Mouse (Mus musculus) heart, postnatal 0 days (tissue): ENCODE measurements at regions not wholly inside any gene's neighbourhood (a gene's known extent, or its start where the extent isn't known, plus 50 kb on each side); places are given as distances from the start of the nearest gene placed in this dataset.

Experiments used
- ATAC-seq: fragments of 200-750 bp; cut with Nextera tagmentation; 2 replicates; pipeline ENCODE4 v1.8.0; 2017; ENCODE audit warnings: low read depth, moderate number of reproducible peaks, moderate library complexity; ENCODE audit not compliant: insufficient read depth
- DNase-seq: peaks from one replicate; pipeline ENCODE4 v3.0.0-alpha.2; 2016; ENCODE audit warnings: low spot score
- H3K27ac ChIP-seq: fragments of 300-500 bp; sonication (generic); 2 replicates; pipeline ENCODE4 v1.5.1; 2014; ENCODE audit warnings: low read depth, mild to moderate bottlenecking
- H3K27me3 ChIP-seq: fragments of 300-500 bp; sonication (generic); 2 replicates; pipeline ENCODE4 v1.6.1; 2014; ENCODE audit warnings: low read length, mixed read lengths; ENCODE audit not compliant: control insufficient read depth, insufficient read depth
- H3K36me3 ChIP-seq: fragments of 300-500 bp; sonication (generic); replicated peaks from 2 replicates; pipeline ENCODE4 v1.6.1; 2014; ENCODE audit warnings: low read length, mixed read lengths; ENCODE audit not compliant: control insufficient read depth, insufficient read depth
- H3K4me1 ChIP-seq: fragments of 300-500 bp; sonication (generic); 2 replicates; pipeline ENCODE4 v1.6.1; 2014; ENCODE audit warnings: antibody characterized with exemption; ENCODE audit not compliant: control insufficient read depth, insufficient read depth
- H3K4me2 ChIP-seq: fragments of 300-500 bp; sonication (generic); 2 replicates; pipeline ENCODE4 v1.6.1; 2014; ENCODE audit warnings: low read depth, mild to moderate bottlenecking, low read length, moderate library complexity
- H3K4me3 ChIP-seq: fragments of 300-500 bp; sonication (generic); 2 replicates; pipeline ENCODE4 v1.5.1; 2014; ENCODE audit warnings: low read depth, low read length
- H3K9ac ChIP-seq: fragments of 300-500 bp; sonication (generic); replicated peaks from 2 replicates; pipeline ENCODE4 v1.6.1; 2014; ENCODE audit warnings: low read depth, low read length, mixed read lengths
- H3K9me3 ChIP-seq: fragments of 300-500 bp; sonication (generic); replicated peaks from 2 replicates; pipeline ENCODE4 v1.6.1; 2016; ENCODE audit warnings: low read length; ENCODE audit not compliant: control insufficient read depth
- CTCF ChIP-seq: IDR thresholded peaks from 2 replicates; pipeline ENCODE4 v1.5.1; 2016; ENCODE audit warnings: antibody characterized with exemption, control low read depth, low read depth
- EP300 ChIP-seq: IDR thresholded peaks from 2 replicates; pipeline ENCODE4 v1.6.1; 2016; ENCODE audit warnings: antibody characterized with exemption, low read depth
- WGBS: fragments of 180-500 bp; shearing (Covaris S2); extraction: QIAGEN DNeasy Blood & Tissue Kit; methylation state at CpG from one replicate; pipeline ENCODE4 v1.1.7; 2014; 5-methylcytosine and 5-hydroxymethylcytosine counted together

DNA sequence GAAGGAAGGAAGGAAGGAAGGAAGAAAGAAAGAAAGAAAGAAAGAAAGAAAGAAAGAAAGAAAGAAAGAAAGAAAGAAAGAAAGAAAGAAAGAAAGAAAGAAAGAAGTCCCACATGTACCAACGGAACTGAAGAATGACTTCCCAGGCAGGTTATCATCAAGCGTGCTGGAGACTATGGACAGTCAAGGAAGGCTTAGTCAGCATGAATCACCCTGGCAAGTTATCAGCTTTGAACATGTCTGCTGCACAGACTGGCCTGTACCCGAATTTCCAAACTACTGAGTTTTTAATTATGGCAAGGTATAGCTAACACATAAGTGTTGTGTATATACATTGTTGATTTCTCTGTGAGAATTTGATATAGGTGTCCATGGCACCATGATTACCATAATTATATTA lies 104.3 kb upstream of the Asb5 start:
- no peak overlapping the region for H3K27ac ChIP-seq
- WGBS = 62% methylated on average over 3 of the region's 3 CpGs
- H3K27me3 ChIP-seq = no peaks in the 10 kb centered on the region
- no peaks in the 10 kb centered on the region for H3K9me3 ChIP-seq
- no peaks in the 10 kb centered on the region for H3K4me1 ChIP-seq
- H3K9ac ChIP-seq = no peak overlapping the region
- no peak for ATAC-seq
- H3K4me3 ChIP-seq = no peak overlapping the region
- DNase-seq = no peak
- no peak for TF ChIP-seq CTCF
- TF ChIP-seq EP300 = no peak
- H3K4me2 ChIP-seq = no peak overlapping the region
- no peaks in the 10 kb centered on the region for H3K36me3 ChIP-seq

DNA sequence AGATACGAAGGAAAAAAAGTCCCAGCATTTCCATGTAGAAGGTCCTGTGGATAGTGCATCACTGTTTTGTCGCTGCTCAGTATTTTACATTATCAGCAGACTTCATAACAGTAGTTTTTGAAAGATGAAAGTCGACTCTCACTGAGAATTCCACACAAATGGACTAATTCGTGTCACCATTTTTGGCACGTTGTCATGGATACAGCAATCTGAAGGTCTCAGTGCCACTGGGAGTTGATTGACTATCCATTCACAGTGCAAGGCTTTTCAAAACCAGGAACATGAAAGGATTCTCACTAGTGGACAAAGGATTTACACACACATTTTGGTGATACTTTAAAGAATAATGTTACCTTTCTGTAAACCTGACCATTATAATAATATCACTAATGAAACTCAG lies 93.7 kb upstream of the Asb5 start:
- 75% methylated on average over 5 of the region's 5 CpGs for WGBS
- H3K4me2 ChIP-seq = no peak overlapping the region
- no peak overlapping the region for H3K27ac ChIP-seq
- H3K4me3 ChIP-seq = no peak overlapping the region
- no peak for ATAC-seq
- H3K4me1 ChIP-seq = no peaks in the 10 kb centered on the region
- H3K9me3 ChIP-seq = no peaks in the 10 kb centered on the region; the same call in 1 of the 2 replicates
- no peak for TF ChIP-seq EP300
- TF ChIP-seq CTCF = no peak
- H3K27me3 ChIP-seq = no peaks in the 10 kb centered on the region
- no peak overlapping the region for H3K9ac ChIP-seq
- H3K36me3 ChIP-seq = no peaks in the 10 kb centered on the region
- DNase-seq = no peak

DNA sequence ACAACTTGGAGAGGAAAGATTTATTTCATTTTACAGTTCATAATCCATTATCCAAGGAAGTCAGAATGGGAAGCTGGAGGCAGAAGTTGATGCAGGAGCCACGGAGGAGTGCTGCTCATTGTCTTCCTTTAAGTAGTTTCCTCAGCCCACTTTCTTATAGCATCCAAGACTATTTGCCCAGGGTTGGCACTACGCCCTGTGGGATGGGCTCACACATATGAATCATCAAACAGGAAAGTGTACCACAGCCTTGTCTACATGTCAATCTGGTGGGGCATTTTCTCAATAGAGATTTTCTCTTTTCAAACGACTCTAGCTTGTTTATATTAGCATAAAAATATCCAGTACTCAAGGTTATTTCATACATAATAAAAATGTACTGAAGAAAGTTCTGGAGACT lies 88.2 kb upstream of the Asb5 start:
- 61% methylated on average over 3 of the region's 3 CpGs for WGBS
- TF ChIP-seq CTCF (no peak), EP300 (no peak)
- no peaks in the 10 kb centered on the region for H3K4me1 ChIP-seq
- H3K36me3 ChIP-seq = no peaks in the 10 kb centered on the region
- DNase-seq = no peak
- no peaks in the 10 kb centered on the region for H3K27me3 ChIP-seq
- H3K4me2 ChIP-seq = no peak overlapping the region
- no peak for ATAC-seq
- no peak overlapping the region for H3K27ac ChIP-seq
- no peak overlapping the region for H3K4me3 ChIP-seq
- H3K9ac ChIP-seq = no peak overlapping the region
- H3K9me3 ChIP-seq = no peaks in the 10 kb centered on the region

DNA sequence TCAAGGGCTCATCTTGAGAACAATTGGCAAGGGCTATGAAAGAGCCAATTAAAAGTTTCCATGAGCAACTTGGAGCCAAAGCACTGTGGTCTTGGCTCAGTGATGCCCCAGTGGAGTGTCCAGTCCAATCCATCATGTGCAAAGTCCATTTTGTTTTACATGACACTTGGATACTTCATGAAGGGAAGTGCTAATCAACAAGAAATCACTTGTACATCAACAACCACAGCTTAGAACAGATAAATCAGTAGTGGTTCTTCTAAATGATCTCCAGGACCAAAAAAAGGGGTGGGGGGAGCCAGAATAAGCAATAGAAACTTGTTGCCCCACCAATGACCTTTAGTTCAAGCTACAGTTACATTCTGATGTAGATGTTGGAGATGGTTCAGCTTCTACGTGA lies 87.0 kb upstream of the Asb5 start:
- Histone ChIP-seq H3K27ac (no peak overlapping the region), H3K4me2 (no peak overlapping the region), H3K9ac (no peak overlapping the region), H3K4me1 (no peaks in the 10 kb centered on the region), H3K27me3 (no peaks in the 10 kb centered on the region), H3K4me3 (no peak overlapping the region), H3K9me3 (no peaks in the 10 kb centered on the region), H3K36me3 (no peaks in the 10 kb centered on the region)
- DNase-seq (no peak), ATAC-seq (no peak)
- no peak for TF ChIP-seq CTCF
- TF ChIP-seq EP300 = no peak
- 76% methylated on average over 1 of the region's 1 CpGs for WGBS

DNA sequence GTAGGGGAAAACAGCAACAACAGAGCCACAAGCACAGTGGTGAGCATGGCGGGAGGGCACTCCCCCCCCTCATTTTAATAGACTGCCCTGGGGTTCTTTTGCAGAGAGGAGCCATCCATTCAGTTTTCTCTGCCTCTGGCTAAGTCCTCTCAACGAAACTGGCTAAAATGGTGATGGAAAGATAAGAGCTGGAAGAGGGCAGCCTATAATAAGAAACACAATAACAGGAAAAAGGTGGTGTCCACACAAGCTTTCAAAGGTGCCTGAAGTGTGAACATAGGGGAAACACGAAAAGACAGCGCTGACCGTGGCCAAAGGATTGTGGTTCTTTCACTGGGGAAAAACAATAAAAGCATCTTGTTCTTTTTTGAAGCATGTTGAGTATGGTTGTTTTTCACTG lies 83.0 kb upstream of the Asb5 start:
- no peak overlapping the region for H3K4me3 ChIP-seq
- no peak for DNase-seq
- H3K9ac ChIP-seq = no peak overlapping the region
- TF ChIP-seq EP300 = no peak
- TF ChIP-seq CTCF = no peak
- H3K4me2 ChIP-seq = no peak overlapping the region
- H3K27ac ChIP-seq = no peak overlapping the region
- 31% methylated on average over 5 of the region's 5 CpGs for WGBS
- no peak for ATAC-seq
- no peaks in the 10 kb centered on the region for H3K27me3 ChIP-seq
- no peaks in the 10 kb centered on the region for H3K4me1 ChIP-seq
- no peaks in the 10 kb centered on the region for H3K36me3 ChIP-seq
- no peaks in the 10 kb centered on the region for H3K9me3 ChIP-seq

DNA sequence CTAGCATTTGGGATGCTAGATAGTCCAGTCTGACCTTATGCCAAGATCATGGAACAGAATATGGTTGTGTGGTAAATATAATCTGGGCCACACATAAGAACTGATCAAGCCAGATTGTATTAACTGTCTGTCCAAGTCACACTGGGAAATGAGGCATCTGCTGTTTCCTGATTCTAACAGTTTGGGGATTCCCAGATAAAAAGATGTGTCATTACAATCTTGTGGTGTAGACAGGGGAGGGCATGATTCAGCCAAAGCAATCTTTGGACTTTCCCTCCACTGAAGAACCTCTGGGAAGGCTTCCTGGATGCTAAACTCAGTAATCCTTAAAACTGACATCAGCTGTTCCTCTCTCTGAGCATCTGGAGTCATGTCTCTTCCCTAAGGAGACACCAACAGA lies 79.6 kb upstream of the Asb5 start:
- H3K27me3 ChIP-seq = no peaks in the 10 kb centered on the region
- H3K9me3 ChIP-seq = no peaks in the 10 kb centered on the region
- H3K36me3 ChIP-seq = no peaks in the 10 kb centered on the region
- no peak overlapping the region for H3K4me3 ChIP-seq
- H3K9ac ChIP-seq = no peak overlapping the region
- TF ChIP-seq CTCF (no peak), EP300 (no peak)
- no peak for DNase-seq
- H3K4me2 ChIP-seq = no peak overlapping the region
- H3K27ac ChIP-seq = no peak overlapping the region
- no peak for ATAC-seq
- H3K4me1 ChIP-seq = no peaks in the 10 kb centered on the region
